Mouse (Mus musculus) kidney, adult 2 months (tissue): ENCODE data around the gene Pgm2l1.

ENCODE experiments used
- CTCF ChIP-seq: fragments of 200-500 bp; conservative IDR thresholded peaks from 2 replicates; pipeline ENCODE4 v1.5.1; 2011; ENCODE audit warnings: low read depth, mild to moderate bottlenecking, control low read depth, low read length, moderate library complexity, mixed read lengths; ENCODE audit not compliant: insufficient read depth, insufficient read length
- POLR2A ChIP-seq: fragments of 200-500 bp; IDR thresholded peaks from one replicate; pipeline ENCODE4 v1.6.1; 2011; ENCODE audit warnings: low read depth, low read length, control low read depth

DNA sequence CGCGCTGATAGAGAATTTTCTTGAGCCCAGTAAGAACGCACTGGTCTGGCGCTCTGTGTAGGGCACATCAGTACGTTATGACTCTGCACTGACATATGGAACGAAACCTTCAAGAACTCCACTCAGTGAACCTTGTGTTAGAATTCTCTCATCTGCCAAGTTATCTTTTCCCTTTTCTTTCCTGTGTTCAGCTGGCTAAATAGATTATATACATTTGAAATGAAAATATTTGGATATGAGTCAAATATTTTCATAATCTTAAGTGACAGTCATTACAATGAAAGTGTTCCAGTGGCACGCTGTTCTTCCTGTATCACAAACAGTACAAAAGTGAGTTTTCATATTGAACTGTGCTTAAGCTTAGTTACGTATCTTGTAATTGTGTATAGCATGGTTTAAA is 45.2 kb downstream of the Pgm2l1 start:
- TF ChIP-seq POLR2A (no peak), CTCF (no peak)
